Mouse (Mus musculus) kidney, embryonic 14.5 days (tissue): ENCODE measurements at regions not wholly inside any gene's neighbourhood (a gene's known extent, or its start where the extent isn't known, plus 50 kb on each side); places are given as distances from the start of the nearest gene placed in this dataset. TPM values are rescaled to one million over a fixed set of nuclear protein-coding genes. Genes with fewer than 3 reads are reported as not detected.

Experiments used
- microRNA-seq: library from miRNA; unstranded; fragments of <30 nt; microRNA quantifications from one replicate; pipeline ENCODE4, GENCODE M21; 2016

Small RNAs in the stretch of these regions (microRNA-seq; reads per million reads assigned to microRNA genes)
- gene Mir6350: not detected
